Mouse (Mus musculus): ENCODE results near the gene 4932438A13Rik. TPM values are rescaled to one million over a fixed set of nuclear protein-coding genes. Genes with fewer than 3 reads are reported as not detected.

Gene 4932438A13Rik
- total and polyA plus RNA-seq, 3 experiments, result 2.9 to 152 (median 41.2) TPM

- DNase-seq (ENCODE audit: low spot score) (no peak), ATAC-seq (ENCODE audit: extremely low read depth, insufficient number of reproducible peaks, low FRiP score, poor library complexity, severe bottlenecking) (no peak)
- no peaks in the 10 kb centered on the region for H3K4me1 ChIP-seq (ENCODE audit: insufficient read depth, low read depth, low read length)
- no peaks in the 10 kb centered on the region for H3K36me3 ChIP-seq (replicated peaks)
- TF ChIP-seq TAL1 (conservative IDR thresholded peaks at IDR 0.05; ENCODE audit: low read depth, low read length) (no peak), POLR2AphosphoS5 (IDR thresholded peaks at IDR 0.05; ENCODE audit: insufficient replicate concordance, low read depth, low read length) (no peak), CTCF (IDR thresholded peaks at IDR 0.05; ENCODE audit: low read depth, low read length) (no peak), GATA2 (IDR thresholded peaks at IDR 0.05; ENCODE audit: borderline replicate concordance, low read depth, low read length) (no peak), GATA1 (IDR thresholded peaks at IDR 0.05; ENCODE audit: borderline replicate concordance, low read length) (no peak)
- H3K27me3 ChIP-seq (ENCODE audit: insufficient read depth, low read length), result peaks cover 3% of the 10 kb centered on the region; the same call in 1 of the 2 replicates
- H3K9me3 ChIP-seq (replicated peaks), result no peaks in the 10 kb centered on the region
- no peak overlapping the region for H3K4me3 ChIP-seq (ENCODE audit: low read depth, low read length)
These were observed 35.5 kb upstream of the 4932438A13Rik start for GRCm38 (mm10) chr3:36827274-36828025.

- Histone ChIP-seq H3K9me3 (replicated peaks) (no peaks in the 10 kb centered on the region), H3K4me3 (ENCODE audit: low read depth, low read length) (no peak overlapping the region), H3K4me1 (ENCODE audit: insufficient read depth, low read depth, low read length) (no peaks in the 10 kb centered on the region), H3K27me3 (ENCODE audit: insufficient read depth, low read length) (peaks cover 3% of the 10 kb centered on the region; the same call in 1 of the 2 replicates), H3K36me3 (replicated peaks) (no peaks in the 10 kb centered on the region)
- no peak for ATAC-seq (ENCODE audit: extremely low read depth, insufficient number of reproducible peaks, low FRiP score, poor library complexity, severe bottlenecking)
- no peak for DNase-seq (ENCODE audit: low spot score)
- TF ChIP-seq CTCF (IDR thresholded peaks at IDR 0.05; ENCODE audit: low read depth, low read length) (no peak), GATA2 (IDR thresholded peaks at IDR 0.05; ENCODE audit: borderline replicate concordance, low read depth, low read length) (no peak), TAL1 (conservative IDR thresholded peaks at IDR 0.05; ENCODE audit: low read depth, low read length) (no peak), GATA1 (IDR thresholded peaks at IDR 0.05; ENCODE audit: borderline replicate concordance, low read length) (no peak), POLR2AphosphoS5 (IDR thresholded peaks at IDR 0.05; ENCODE audit: insufficient replicate concordance, low read depth, low read length) (no peak)
These were observed 32.7 kb upstream of the 4932438A13Rik start for GRCm38 (mm10) chr3:36830218-36830617.

DNA sequence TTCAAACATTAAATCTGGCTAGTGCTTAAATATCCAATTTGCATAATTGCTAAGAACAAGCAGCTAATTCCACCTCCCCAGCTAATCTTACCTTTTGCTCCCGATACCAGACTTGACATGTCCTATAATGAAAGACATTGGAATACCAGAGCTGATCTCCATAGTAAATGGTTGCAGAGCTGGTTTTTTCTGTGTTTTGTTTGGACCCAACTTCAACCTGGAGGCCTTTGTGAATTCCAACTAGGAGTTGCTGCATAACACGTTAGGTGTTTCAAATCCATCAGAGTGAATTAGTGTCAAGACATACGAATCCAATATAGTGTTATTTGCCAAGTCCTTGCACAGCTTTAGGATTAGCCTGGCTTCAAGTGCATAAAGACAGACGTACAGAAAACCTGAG, 28.5 kb upstream of the 4932438A13Rik start:
- DNase-seq (ENCODE audit: low spot score), result no peak
- Histone ChIP-seq H3K9me3 (replicated peaks) (no peaks in the 10 kb centered on the region), H3K4me3 (ENCODE audit: low read depth, low read length) (no peak overlapping the region), H3K4me1 (ENCODE audit: insufficient read depth, low read depth, low read length) (no peaks in the 10 kb centered on the region), H3K27me3 (ENCODE audit: insufficient read depth, low read length) (peaks cover 3% of the 10 kb centered on the region; the same call in 1 of the 2 replicates), H3K36me3 (replicated peaks) (no peaks in the 10 kb centered on the region)
- TF ChIP-seq POLR2AphosphoS5 (IDR thresholded peaks at IDR 0.05; ENCODE audit: insufficient replicate concordance, low read depth, low read length) (no peak), GATA1 (IDR thresholded peaks at IDR 0.05; ENCODE audit: borderline replicate concordance, low read length) (no peak), TAL1 (conservative IDR thresholded peaks at IDR 0.05; ENCODE audit: low read depth, low read length) (no peak), GATA2 (IDR thresholded peaks at IDR 0.05; ENCODE audit: borderline replicate concordance, low read depth, low read length) (no peak), CTCF (IDR thresholded peaks at IDR 0.05; ENCODE audit: low read depth, low read length) (no peak)
- no peak for ATAC-seq (ENCODE audit: extremely low read depth, insufficient number of reproducible peaks, low FRiP score, poor library complexity, severe bottlenecking)

DNA sequence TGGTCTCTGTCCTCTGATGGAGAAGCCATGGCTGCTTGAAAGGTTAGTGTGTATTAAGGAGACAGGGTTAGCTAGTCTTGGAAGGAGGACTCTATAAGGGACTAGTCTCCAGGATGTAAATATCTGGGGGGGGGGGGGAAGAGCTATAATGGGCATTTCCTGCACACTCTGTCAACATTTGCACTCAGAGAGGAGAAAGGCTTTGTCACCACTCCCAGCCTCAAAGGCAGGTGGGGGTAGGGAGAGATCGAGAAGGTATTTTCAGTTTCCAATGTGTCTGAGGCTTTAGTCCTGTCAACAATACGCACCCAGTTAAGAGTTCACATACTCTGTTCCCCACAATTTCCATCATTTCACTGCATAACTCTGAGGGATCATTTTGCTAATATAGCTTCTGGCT, 28.1 kb upstream of the 4932438A13Rik start:
- TF ChIP-seq POLR2AphosphoS5 (IDR thresholded peaks at IDR 0.05; ENCODE audit: insufficient replicate concordance, low read depth, low read length) (no peak), GATA2 (IDR thresholded peaks at IDR 0.05; ENCODE audit: borderline replicate concordance, low read depth, low read length) (no peak), GATA1 (IDR thresholded peaks at IDR 0.05; ENCODE audit: borderline replicate concordance, low read length) (no peak), CTCF (IDR thresholded peaks at IDR 0.05; ENCODE audit: low read depth, low read length) (no peak), TAL1 (conservative IDR thresholded peaks at IDR 0.05; ENCODE audit: low read depth, low read length) (no peak)
- Histone ChIP-seq H3K36me3 (replicated peaks) (no peaks in the 10 kb centered on the region), H3K4me3 (ENCODE audit: low read depth, low read length) (no peak overlapping the region), H3K27me3 (ENCODE audit: insufficient read depth, low read length) (peaks cover 3% of the 10 kb centered on the region; the same call in 1 of the 2 replicates), H3K4me1 (ENCODE audit: insufficient read depth, low read depth, low read length) (no peaks in the 10 kb centered on the region), H3K9me3 (replicated peaks) (no peaks in the 10 kb centered on the region)
- no peak for DNase-seq (ENCODE audit: low spot score)
- no peak for ATAC-seq (ENCODE audit: extremely low read depth, insufficient number of reproducible peaks, low FRiP score, poor library complexity, severe bottlenecking)

GRCm38 (mm10) chr3:36835525-36836203, 27.2 kb upstream of the 4932438A13Rik start:
- H3K27me3 ChIP-seq (ENCODE audit: insufficient read depth, low read length), result no peaks in the 10 kb centered on the region; the same call in 1 of the 2 replicates
- H3K36me3 ChIP-seq (replicated peaks), result no peaks in the 10 kb centered on the region
- TF ChIP-seq POLR2AphosphoS5 (IDR thresholded peaks at IDR 0.05; ENCODE audit: insufficient replicate concordance, low read depth, low read length) (no peak), GATA2 (IDR thresholded peaks at IDR 0.05; ENCODE audit: borderline replicate concordance, low read depth, low read length) (no peak), GATA1 (IDR thresholded peaks at IDR 0.05; ENCODE audit: borderline replicate concordance, low read length) (no peak), CTCF (IDR thresholded peaks at IDR 0.05; ENCODE audit: low read depth, low read length) (no peak), TAL1 (conservative IDR thresholded peaks at IDR 0.05; ENCODE audit: low read depth, low read length) (no peak)
- no peak for DNase-seq (ENCODE audit: low spot score)
- no peaks in the 10 kb centered on the region for H3K9me3 ChIP-seq (replicated peaks)
- H3K4me1 ChIP-seq (ENCODE audit: insufficient read depth, low read depth, low read length), result no peaks in the 10 kb centered on the region
- no peak for ATAC-seq (ENCODE audit: extremely low read depth, insufficient number of reproducible peaks, low FRiP score, poor library complexity, severe bottlenecking)
- H3K4me3 ChIP-seq (ENCODE audit: low read depth, low read length), result no peak overlapping the region

GRCm38 (mm10) chr3:36836833-36837232, 26.1 kb upstream of the 4932438A13Rik start:
- no peak for DNase-seq (ENCODE audit: low spot score)
- H3K9me3 ChIP-seq (replicated peaks), result no peaks in the 10 kb centered on the region
- no peaks in the 10 kb centered on the region; the same call in 1 of the 2 replicates for H3K27me3 ChIP-seq (ENCODE audit: insufficient read depth, low read length)
- no peaks in the 10 kb centered on the region for H3K36me3 ChIP-seq (replicated peaks)
- no peak overlapping the region for H3K4me3 ChIP-seq (ENCODE audit: low read depth, low read length)
- TF ChIP-seq GATA2 (IDR thresholded peaks at IDR 0.05; ENCODE audit: borderline replicate concordance, low read depth, low read length) (no peak), TAL1 (conservative IDR thresholded peaks at IDR 0.05; ENCODE audit: low read depth, low read length) (no peak)
- no peak for ATAC-seq (ENCODE audit: extremely low read depth, insufficient number of reproducible peaks, low FRiP score, poor library complexity, severe bottlenecking)
- no peaks in the 10 kb centered on the region for H3K4me1 ChIP-seq (ENCODE audit: insufficient read depth, low read depth, low read length)

Data from G1E (cell line).